ENCODE assay signal across 13 mouse cellular contexts in the genomic region with DNA sequence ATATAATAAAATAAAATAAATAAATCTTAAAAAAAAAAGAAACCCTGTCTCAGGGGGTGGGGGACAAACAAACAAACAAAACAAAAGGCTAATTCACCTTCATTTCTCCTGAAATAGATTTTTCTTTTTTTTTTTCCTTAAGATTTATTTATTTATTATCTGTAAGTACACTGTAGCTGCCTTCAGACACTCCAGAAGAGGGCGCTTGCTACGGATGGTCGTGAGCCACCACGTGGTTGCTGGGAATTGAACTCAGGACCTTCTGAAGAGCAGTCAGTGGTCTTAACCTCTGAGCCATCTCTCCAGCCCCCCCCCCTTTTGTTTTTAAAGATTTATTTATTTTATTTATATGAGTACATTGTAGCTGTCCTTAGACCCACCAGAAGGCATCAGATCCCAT. TPM values are rescaled to one million over a fixed set of nuclear protein-coding genes. Genes with fewer than 3 reads are reported as not detected.
DNase-seq lines count a peak whose midpoint lies in the region; ATAC-seq and TF ChIP-seq lines count a peak whose summit lies in the region.
"Had no signal": no experiment of that assay in that cellular context is flagged by ENCODE, and none has a peak within 500 bp of the region (broad histone marks: within the 10 kb centered on the region; RNA-seq: fewer than 3 reads in every experiment).

No protein-coding gene starts in this region.

- H3K9ac ChIP-seq in hindbrain, embryonic 13.5 days: no peak overlapping the region
- no peak overlapping the region for H3K9ac ChIP-seq in hindbrain, embryonic 11.5 days (ENCODE audit: low read depth, low read length)
- no peak overlapping the region for H3K9ac ChIP-seq in neural tube, embryonic 12.5 days
- no peak overlapping the region for H3K9ac ChIP-seq in neural tube, embryonic 15.5 days (replicated peaks)

- no peak overlapping the region for H3K27ac ChIP-seq in hindbrain, embryonic 13.5 days
- H3K27ac ChIP-seq in hindbrain, embryonic 11.5 days (ENCODE audit: low read depth, low read length): no peak overlapping the region
- H3K27ac ChIP-seq in neural tube, embryonic 12.5 days: no peak overlapping the region
- no peak overlapping the region for H3K27ac ChIP-seq in neural tube, embryonic 15.5 days (replicated peaks)
- H3K27ac ChIP-seq in thymus, adult 2 months (ENCODE audit: control insufficient read depth, insufficient read depth, low read length): no peak overlapping the region
- H3K27ac ChIP-seq: liver, embryonic 14.5 days had no signal

- H3K4me1 ChIP-seq in hindbrain, embryonic 13.5 days (replicated peaks): peaks cover 29% of the 10 kb centered on the region
- no peaks in the 10 kb centered on the region; the same call in 1 of the 2 replicates for H3K4me1 ChIP-seq in hindbrain, embryonic 11.5 days (replicated peaks; ENCODE audit: control insufficient read depth, insufficient read depth, low read length)
- no peaks in the 10 kb centered on the region; the same call in 1 of the 2 replicates for H3K4me1 ChIP-seq in neural tube, embryonic 12.5 days
- H3K4me1 ChIP-seq in neural tube, embryonic 15.5 days: peaks cover 20% of the 10 kb centered on the region
- H3K4me1 ChIP-seq in thymus, adult 2 months (replicated peaks; ENCODE audit: control insufficient read depth, insufficient read depth, low read length): peaks cover 4% of the 10 kb centered on the region

- 92% methylated on average over 4 of the region's 4 CpGs for WGBS in hindbrain, embryonic 13.5 days
- 88% methylated on average over 4 of the region's 4 CpGs for WGBS in hindbrain, embryonic 11.5 days
- WGBS in neural tube, embryonic 12.5 days: 90% methylated on average over 4 of the region's 4 CpGs
- 83% methylated on average over 4 of the region's 4 CpGs for WGBS in neural tube, embryonic 15.5 days
- 77% methylated on average over 4 of the region's 4 CpGs for WGBS in thymus, adult 2 months

- TF ChIP-seq POLR2A in thymus, adult 2 months (IDR thresholded peaks at IDR 0.05; ENCODE audit: control insufficient read depth, extremely low read depth, insufficient read depth, low read length, poor library complexity): no peak

- no peaks in the 10 kb centered on the region for H3K9me3 ChIP-seq in hindbrain, embryonic 13.5 days
- H3K9me3 ChIP-seq in hindbrain, embryonic 11.5 days (ENCODE audit: control insufficient read depth, low read length): no peaks in the 10 kb centered on the region
- H3K9me3 ChIP-seq in neural tube, embryonic 12.5 days: no peaks in the 10 kb centered on the region
- no peaks in the 10 kb centered on the region for H3K9me3 ChIP-seq in neural tube, embryonic 15.5 days (replicated peaks)

- no peak for ATAC-seq in hindbrain, embryonic 13.5 days (ENCODE audit: low FRiP score)
- ATAC-seq in hindbrain, embryonic 11.5 days (ENCODE audit: low FRiP score): no peak
- no peak for ATAC-seq in neural tube, embryonic 12.5 days (ENCODE audit: low FRiP score, low read depth)
- no peak for ATAC-seq in neural tube, embryonic 15.5 days (ENCODE audit: low FRiP score)
- ATAC-seq: activated CD4-positive, CD25-positive, alpha-beta regulatory T cell, adult 4 months had no signal

- no peaks in the 10 kb centered on the region for H3K27me3 ChIP-seq in hindbrain, embryonic 13.5 days
- no peaks in the 10 kb centered on the region for H3K27me3 ChIP-seq in hindbrain, embryonic 11.5 days (ENCODE audit: control insufficient read depth, insufficient read depth, low read length)
- H3K27me3 ChIP-seq in neural tube, embryonic 12.5 days (replicated peaks): no peaks in the 10 kb centered on the region
- no peaks in the 10 kb centered on the region for H3K27me3 ChIP-seq in neural tube, embryonic 15.5 days (replicated peaks)
- no peaks in the 10 kb centered on the region for H3K27me3 ChIP-seq in thymus, adult 2 months (ENCODE audit: control insufficient read depth, insufficient read depth, low read length)

- H3K4me3 ChIP-seq in hindbrain, embryonic 13.5 days: no peak overlapping the region
- H3K4me3 ChIP-seq in hindbrain, embryonic 11.5 days (ENCODE audit: low read depth, low read length): no peak overlapping the region
- H3K4me3 ChIP-seq in neural tube, embryonic 12.5 days: no peak overlapping the region
- H3K4me3 ChIP-seq in neural tube, embryonic 15.5 days (replicated peaks): peak overlapping the region; percentile 63
- H3K4me3 ChIP-seq in thymus, adult 2 months (ENCODE audit: control insufficient read depth, insufficient read depth, low read length): no peak overlapping the region

- peak overlapping the region; percentile 68; the same call in 1 of the 2 replicates for H3K4me2 ChIP-seq in hindbrain, embryonic 13.5 days
- H3K4me2 ChIP-seq in hindbrain, embryonic 11.5 days (replicated peaks; ENCODE audit: low read depth, low read length): no peak overlapping the region
- H3K4me2 ChIP-seq in neural tube, embryonic 12.5 days (replicated peaks): 0 out of 2 replicates have a peak overlapping the region, but pooled peaks have one; percentile 77
- H3K4me2 ChIP-seq in neural tube, embryonic 15.5 days: peak overlapping the region; percentile 76

- peaks cover 32% of the 10 kb centered on the region for H3K36me3 ChIP-seq in hindbrain, embryonic 13.5 days
- H3K36me3 ChIP-seq in hindbrain, embryonic 11.5 days (ENCODE audit: control insufficient read depth, insufficient read depth, low read length): no peaks in the 10 kb centered on the region
- peaks cover 20% of the 10 kb centered on the region for H3K36me3 ChIP-seq in neural tube, embryonic 12.5 days
- H3K36me3 ChIP-seq in neural tube, embryonic 15.5 days: peaks cover 22% of the 10 kb centered on the region
- no peaks in the 10 kb centered on the region for H3K36me3 ChIP-seq in thymus, adult 2 months (ENCODE audit: control insufficient read depth, insufficient read depth, low read length)

- DNase-seq in hindbrain, embryonic 11.5 days (ENCODE audit: low spot score): no peak
- no peak for DNase-seq in neural tube, embryonic 10.5 days (ENCODE audit: extremely low spot score, low spot score)
- DNase-seq in ZHBTc4 (ENCODE audit: low read depth, low spot score): peak; percentile 57
- DNase-seq in urinary bladder, postnatal 14 days (ENCODE audit: low spot score): no peak
- no peak for DNase-seq in thymus, adult 2 months
- DNase-seq: heart, postnatal 4 days; layer of hippocampus, adult 9-11 months had no signal

- no peak for TF ChIP-seq CTCF in thymus, adult 2 months (IDR thresholded peaks at IDR 0.05; ENCODE audit: borderline replicate concordance, control insufficient read depth, extremely low read depth, insufficient read depth, low read length, poor library complexity)

RNA-seq across cellular contexts. Expression of a gene that starts 1.4 kb away (rescaled TPM):
- polyA plus RNA-seq in hindbrain, embryonic 13.5 days (2015; fragmentation: Nextera tagmentation; extraction: Ambion mirVana): 30.0 and 30.4 TPM in 2 replicates
- 32.7 and 34.7 TPM in 2 replicates for polyA plus RNA-seq in hindbrain, embryonic 11.5 days (2014; fragmentation: Nextera tagmentation; extraction: Ambion mirVana)
- polyA plus RNA-seq in neural tube, embryonic 12.5 days (2016; fragmentation: Nextera tagmentation; extraction: Ambion mirVana): 29.9 and 31.3 TPM in 2 replicates
- polyA plus RNA-seq in neural tube, embryonic 15.5 days (2015; fragmentation: Nextera tagmentation; extraction: Ambion mirVana): 27.1 and 28.4 TPM in 2 replicates
- polyA plus RNA-seq in thymus, adult 2 months (2012; rRNA removed): 6.4 and 6.7 TPM in 2 replicates

RNA-seq across cellular contexts. Expression of a gene that starts 1.5 kb away (rescaled TPM):
- 24.5 and 25.6 TPM in 2 replicates for polyA plus RNA-seq in hindbrain, embryonic 13.5 days (2015; fragmentation: Nextera tagmentation; extraction: Ambion mirVana)
- polyA plus RNA-seq in hindbrain, embryonic 11.5 days (2014; fragmentation: Nextera tagmentation; extraction: Ambion mirVana): 31.1 and 35.3 TPM in 2 replicates
- polyA plus RNA-seq in neural tube, embryonic 12.5 days (2016; fragmentation: Nextera tagmentation; extraction: Ambion mirVana): 24.8 and 29.0 TPM in 2 replicates
- 19.2 and 22.9 TPM in 2 replicates for polyA plus RNA-seq in neural tube, embryonic 15.5 days (2015; fragmentation: Nextera tagmentation; extraction: Ambion mirVana)
- polyA plus RNA-seq in thymus, adult 2 months (2012; rRNA removed): 25.3 and 38.3 TPM in 2 replicates

RNA-seq across cellular contexts. Expression of a gene that starts 39.3 kb away (rescaled TPM):
- polyA plus RNA-seq in hindbrain, embryonic 13.5 days (2015; fragmentation: Nextera tagmentation; extraction: Ambion mirVana): 0.16 and 0.26 TPM in 2 replicates
- polyA plus RNA-seq in hindbrain, embryonic 11.5 days (2014; fragmentation: Nextera tagmentation; extraction: Ambion mirVana): not detected in 2 replicates
- polyA plus RNA-seq in neural tube, embryonic 12.5 days (2016; fragmentation: Nextera tagmentation; extraction: Ambion mirVana): not detected in 2 replicates
- polyA plus RNA-seq in neural tube, embryonic 15.5 days (2015; fragmentation: Nextera tagmentation; extraction: Ambion mirVana): 0.24 TPM in 1 of 2 replicates, not detected in the other
- polyA plus RNA-seq in thymus, adult 2 months (2012; rRNA removed): not detected in 2 replicates
- polyA plus RNA-seq: activated CD4-positive, CD25-positive, alpha-beta regulatory T cell, adult 4 months; liver, embryonic 14.5 days; stomach, embryonic 14.5 days had no signal

RNA-seq across cellular contexts. Expression of a gene that starts 58.9 kb away (rescaled TPM):
- polyA plus RNA-seq in hindbrain, embryonic 13.5 days (2015; fragmentation: Nextera tagmentation; extraction: Ambion mirVana): 10.0 and 13.0 TPM in 2 replicates
- polyA plus RNA-seq in hindbrain, embryonic 11.5 days (2014; fragmentation: Nextera tagmentation; extraction: Ambion mirVana): 13.7 and 14.8 TPM in 2 replicates
- 10.9 and 12.4 TPM in 2 replicates for polyA plus RNA-seq in neural tube, embryonic 12.5 days (2016; fragmentation: Nextera tagmentation; extraction: Ambion mirVana)
- 6.0 and 11.5 TPM in 2 replicates for polyA plus RNA-seq in neural tube, embryonic 15.5 days (2015; fragmentation: Nextera tagmentation; extraction: Ambion mirVana)
- polyA plus RNA-seq in thymus, adult 2 months (2012; rRNA removed): 8.3 and 12.4 TPM in 2 replicates
